Mouse (Mus musculus) left cerebral cortex, postnatal 10 days (tissue): ENCODE data around the gene Epha5. TPM values are rescaled to one million over a fixed set of nuclear protein-coding genes. Genes with fewer than 3 reads are reported as not detected.
A peak's percentile ranks its signal among the peaks of the same experiment; 100 is the strongest.

Source experiments
- DNase-seq, 2 experiments: peaks; one replicate each; pipeline ENCODE4 v3.0.0; 2021 to 2022; ENCODE audit warnings: low spot score in 2 of 2, mixed read lengths in 1 of 2; ENCODE audit errors: extremely low spot score in 1 of 2
- intact Hi-C: fragments of 180-260 bp; cut with DNase I; formaldehyde crosslinking; loops from one replicate; pipeline ENCODE4 v1.15.1; 2025
- total RNA-seq, 2 experiments: library from RNA; stranded (reverse); gene quantifications; 2 replicates each; pipeline ENCODE4 v1.2.3; 2021

The Epha5 gene
- total RNA-seq: 100 to 1,000 TPM; 175 to 179 TPM

- DNase-seq: peak; percentile 83 to 89
- intact Hi-C loops: loop anchor here (10.0 kb wide), 1 partner anchor 132 kb away; no protein-coding TSS in a partner anchor
Measured at GRCm38 (mm10) chr5:84417062-84417879, at the start of gene Epha5. TSS of gene Epha5 (minus strand) at chr5:84417382.

DNA sequence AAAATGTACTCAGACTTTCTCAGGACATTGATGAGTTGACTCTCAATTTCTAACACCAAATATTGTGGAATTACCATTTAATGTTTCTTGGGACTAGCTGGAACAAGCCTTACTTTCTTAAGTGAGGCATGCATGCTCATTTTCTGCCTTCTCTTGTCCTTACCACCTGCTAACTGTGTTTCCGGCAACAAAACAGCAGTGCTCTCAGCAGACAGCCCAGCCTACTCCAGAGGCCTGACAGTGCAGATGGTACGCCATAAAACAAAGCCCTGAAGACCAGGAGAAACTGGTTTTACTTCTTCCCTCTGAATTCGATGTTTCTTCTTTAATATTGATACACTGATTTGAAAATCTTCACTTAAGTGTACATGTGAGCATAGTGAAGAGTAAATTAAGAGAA, 39.0 kb upstream of the Epha5 start:
- intact Hi-C loops: no loop called here
- DNase-seq: no peak

DNA sequence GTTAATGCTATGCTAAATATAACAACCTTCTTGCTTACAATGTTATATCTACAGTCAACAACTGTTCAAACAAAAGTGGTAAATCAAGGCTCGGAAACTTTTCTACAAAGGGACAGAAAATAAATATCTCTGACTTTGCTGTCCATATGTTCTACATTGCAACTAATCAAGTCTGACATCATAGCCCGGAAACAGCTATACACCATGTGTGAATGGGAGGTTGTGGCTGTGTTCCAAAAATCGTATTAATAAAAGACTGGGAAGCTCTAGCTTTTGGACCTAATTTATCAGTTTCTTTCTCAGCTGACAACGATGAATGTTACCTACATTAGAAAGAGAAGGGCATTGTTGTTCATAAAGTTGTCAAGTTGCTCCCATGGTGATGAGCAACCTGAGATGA, 37.5 kb upstream of the Epha5 start:
- DNase-seq: no peak
- intact Hi-C loops: no loop called here

- no peak for DNase-seq
- intact Hi-C loops: no loop called here
Measured at GRCm38 (mm10) chr5:84453839-84454238, 36.7 kb upstream of the Epha5 start.

- DNase-seq: peak in 1 of 2 experiments; percentile 28
- intact Hi-C loops: no loop called here
Measured at GRCm38 (mm10) chr5:84440232-84440631, 23.1 kb upstream of the Epha5 start.

DNA sequence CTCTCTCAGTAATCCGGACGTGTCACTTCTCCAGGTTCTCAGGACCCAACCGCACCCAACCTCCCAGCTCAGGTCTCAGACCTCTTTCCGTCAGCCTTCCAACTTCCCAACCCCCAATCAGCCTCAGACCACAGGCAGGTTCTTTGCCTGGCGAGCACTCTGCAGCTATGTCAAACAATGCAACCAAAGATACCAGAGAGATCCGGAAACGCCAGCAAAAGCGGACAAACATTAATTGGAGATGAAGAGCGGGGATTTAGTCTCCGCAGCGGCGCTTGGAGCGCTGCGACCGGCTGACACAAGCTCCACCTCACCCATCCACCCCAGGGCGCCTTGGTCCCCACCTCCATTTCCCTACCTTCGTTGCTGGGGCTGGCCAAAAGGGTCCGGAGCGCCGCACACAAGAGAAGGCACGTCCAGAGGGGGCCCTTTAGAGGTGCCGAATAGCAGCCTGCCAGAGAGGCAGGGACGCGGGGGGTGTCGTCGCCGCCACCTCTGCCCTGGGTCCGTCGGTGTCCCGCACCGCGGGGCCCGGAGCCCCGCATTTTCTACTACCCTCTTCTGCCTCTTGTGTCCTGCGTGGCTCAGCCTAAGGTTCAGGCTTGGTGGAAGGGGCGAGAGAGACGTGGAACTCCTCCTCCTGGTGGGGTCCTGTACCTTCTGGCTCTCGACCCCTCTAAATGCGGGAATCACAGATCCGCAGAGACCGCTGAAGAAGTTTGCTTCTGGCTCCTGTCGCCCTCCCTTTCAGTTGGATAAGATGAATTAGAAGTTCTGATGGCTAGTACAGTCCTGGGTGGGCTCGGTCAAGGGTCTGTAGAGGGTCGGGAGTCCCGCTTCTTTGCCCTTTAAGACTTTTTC, 991 bp downstream of the Epha5 start:
- intact Hi-C loops: loop anchor here (10.0 kb wide), 1 partner anchor 131 kb away; no protein-coding TSS in a partner anchor

GRCm38 (mm10) chr5:84414931-84415431, 2.2 kb downstream of the Epha5 start:
- peak; percentile 38 to 45 for DNase-seq
- intact Hi-C loops: loop anchor here (10.0 kb wide), 1 partner anchor 130 kb away; no protein-coding TSS in a partner anchor

More for the DNA sequence above, 991 bp downstream of the Epha5 start:
- peak; percentile 20 to 34 for DNase-seq

DNA sequence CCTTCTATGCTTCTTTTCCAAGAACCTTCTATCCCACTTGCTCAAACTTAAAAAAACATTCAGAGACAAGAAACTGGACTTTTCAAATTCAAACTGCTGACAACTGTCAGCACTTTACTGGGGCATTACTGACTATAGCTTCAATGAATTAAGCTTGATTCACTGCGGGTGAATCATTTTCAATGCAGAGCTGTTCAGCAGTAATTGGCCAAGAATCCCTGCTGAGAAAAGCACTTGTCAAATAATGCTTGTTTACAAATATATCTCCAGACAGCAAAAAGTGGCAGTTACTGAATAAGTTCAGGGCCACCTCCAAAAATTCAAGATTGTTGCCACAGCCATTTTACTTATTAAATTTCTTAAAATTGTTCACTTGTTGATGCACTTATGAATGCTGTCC, 4.2 kb downstream of the Epha5 start:
- no peak for DNase-seq
- intact Hi-C loops: loop anchor here (10.0 kb wide), 1 partner anchor 128 kb away; no protein-coding TSS in a partner anchor

- DNase-seq: peak in 1 of 2 experiments; percentile 20
- intact Hi-C loops: no loop called here
Measured at GRCm38 (mm10) chr5:84408370-84408769, 8.8 kb downstream of the Epha5 start.

DNA sequence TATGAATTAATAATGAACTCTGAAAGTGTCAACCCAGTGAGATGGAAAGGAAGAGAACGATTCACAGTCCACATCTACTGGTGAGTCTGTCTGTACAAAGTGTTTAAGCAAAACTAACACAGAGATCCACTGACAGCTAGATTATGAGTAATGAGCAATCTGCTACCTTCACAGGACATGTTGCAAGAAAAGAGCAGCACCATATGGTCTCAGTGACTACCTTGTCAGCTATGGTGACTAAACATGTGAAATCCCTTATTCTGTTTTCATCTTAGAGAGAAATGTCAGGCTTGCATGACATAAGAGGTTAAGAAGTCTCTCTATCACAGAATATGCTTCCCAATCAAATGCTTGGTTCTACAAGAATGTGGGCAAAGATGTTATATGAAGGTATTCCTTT, 20.1 kb downstream of the Epha5 start:
- intact Hi-C loops: no loop called here
- DNase-seq: no peak

GRCm38 (mm10) chr5:84365334-84365733, 51.8 kb downstream of the Epha5 start:
- intact Hi-C loops: no loop called here

GRCm38 (mm10) chr5:84359430-84359829, 57.8 kb downstream of the Epha5 start:
- DNase-seq: no peak
- intact Hi-C loops: no loop called here

More at GRCm38 (mm10) chr5:84365334-84365733, 51.8 kb downstream of the Epha5 start:
- DNase-seq: no peak

DNA sequence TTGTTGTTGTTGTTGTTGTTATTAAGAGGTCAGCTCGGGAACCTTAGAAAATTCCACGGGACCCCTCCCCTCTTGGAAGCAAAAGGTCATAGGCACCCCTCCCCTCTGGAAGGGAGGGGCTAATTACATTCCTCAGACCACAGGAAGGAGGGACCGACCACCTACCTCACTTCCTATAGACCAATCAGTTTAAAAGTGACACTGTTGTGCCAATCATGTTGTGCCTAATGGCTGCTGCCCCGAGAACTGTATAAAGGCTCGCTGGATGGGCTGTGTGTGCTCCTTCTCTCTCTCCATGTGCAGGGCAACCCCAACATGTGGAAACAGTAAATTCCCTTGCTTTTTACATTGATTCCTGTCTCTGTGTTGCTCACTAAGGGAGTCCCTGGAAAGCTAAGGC, 64.1 kb downstream of the Epha5 start:
- DNase-seq: no peak
- intact Hi-C loops: no loop called here

- intact Hi-C loops: no loop called here
- DNase-seq: no peak
Measured at GRCm38 (mm10) chr5:84346728-84347499, 70.3 kb downstream of the Epha5 start.

- intact Hi-C loops: no loop called here
- DNase-seq: no peak
Measured at GRCm38 (mm10) chr5:84335834-84336465, 81.2 kb downstream of the Epha5 start.

DNA sequence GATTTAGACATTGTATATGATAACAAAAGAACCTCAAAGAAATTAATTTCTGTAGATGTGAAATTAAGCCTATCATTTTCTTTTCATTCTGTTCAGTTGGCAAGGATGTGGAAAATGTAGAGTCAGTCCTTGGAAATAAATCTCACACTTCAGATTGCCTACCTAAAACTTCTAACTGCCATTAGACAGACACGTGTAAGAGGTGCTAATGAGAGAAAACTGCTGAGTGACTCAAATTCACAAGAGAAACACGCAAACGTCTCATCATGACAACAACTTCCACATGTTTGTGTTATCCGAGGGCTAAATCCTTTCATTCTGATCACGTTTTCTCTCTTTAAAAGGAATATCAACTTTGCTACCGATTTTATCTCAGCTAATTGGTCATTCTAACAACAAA, 82.7 kb downstream of the Epha5 start:
- intact Hi-C loops: no loop called here

GRCm38 (mm10) chr5:84331631-84332030, 85.6 kb downstream of the Epha5 start:
- intact Hi-C loops: no loop called here
- DNase-seq: no peak

More for the DNA sequence above, 82.7 kb downstream of the Epha5 start:
- DNase-seq: no peak

DNA sequence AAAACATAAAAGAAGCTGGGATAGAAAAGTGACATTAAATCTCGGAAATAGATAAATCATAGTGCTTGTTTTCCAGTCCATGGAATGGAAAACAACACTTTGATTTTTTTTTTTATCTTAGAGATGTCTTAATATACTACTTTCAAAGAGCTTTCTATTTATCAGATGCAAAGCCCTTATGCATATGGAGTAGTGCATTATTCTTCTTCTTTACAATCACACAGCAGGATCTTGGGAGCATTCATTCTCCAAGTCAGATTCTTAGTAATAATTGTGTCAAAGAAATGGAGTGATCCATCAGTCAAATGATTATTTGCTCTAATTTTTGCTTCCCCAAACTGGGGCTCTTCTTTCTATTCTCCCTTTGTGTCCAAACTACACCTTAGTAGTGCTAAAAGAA, 96.6 kb downstream of the Epha5 start:
- no peak for DNase-seq
- intact Hi-C loops: no loop called here
